Mouse (Mus musculus) thymus, adult 18-20 months (tissue): ENCODE results near the gene Olfr1306.

Experiments
- DNase-seq, 2 experiments: peaks; one replicate each; pipeline ENCODE4 v3.0.0; 2022; ENCODE audit warnings: mixed read lengths in 2 of 2

Olfr1306 gene

DNA sequence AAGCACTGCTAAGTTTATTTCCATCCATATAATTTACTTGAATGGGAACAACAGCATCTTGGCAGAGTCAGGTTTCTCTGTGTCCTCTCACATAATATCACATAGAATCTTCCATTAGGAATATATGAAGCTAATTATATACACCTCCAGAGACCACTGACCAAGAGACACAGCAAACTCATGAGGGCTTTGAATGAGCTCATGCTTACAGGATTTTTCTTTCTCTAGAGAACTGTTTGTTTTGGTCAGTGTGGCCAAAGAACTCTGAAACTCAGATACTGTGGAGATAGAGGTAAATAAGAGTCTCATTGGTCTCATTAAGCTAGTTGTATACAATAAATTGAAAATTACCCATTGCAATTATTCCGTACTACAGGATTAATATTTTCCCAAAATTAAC lies at the start of gene Olfr1306:
Olfr1306 (minus strand) TSS at position 101 of the 400 bp plus-strand sequence.
- no peak for DNase-seq

DNA sequence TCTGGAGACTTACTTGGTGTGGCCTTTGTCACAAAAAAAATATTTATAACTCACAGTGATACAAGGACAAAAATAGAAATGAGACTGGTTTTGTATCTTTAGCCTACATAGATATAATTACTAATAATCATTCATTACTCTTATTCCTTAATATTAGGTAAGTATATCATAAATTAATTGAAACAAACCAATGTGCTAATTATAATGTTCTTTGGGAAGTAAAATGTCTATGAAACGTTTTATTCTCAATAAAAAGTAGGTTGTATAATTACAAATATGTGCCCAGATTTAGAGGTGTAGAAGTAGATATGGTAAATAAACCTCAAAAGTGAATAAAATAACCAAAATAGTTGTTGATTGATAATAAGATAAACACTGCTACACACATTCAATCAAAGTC lies 48.8 kb upstream of the Olfr1306 start, which contains the start of gene Olfr1308:
Olfr1308 (minus strand) TSS at position 101 of the 400 bp plus-strand sequence.
- DNase-seq, result no peak

DNA sequence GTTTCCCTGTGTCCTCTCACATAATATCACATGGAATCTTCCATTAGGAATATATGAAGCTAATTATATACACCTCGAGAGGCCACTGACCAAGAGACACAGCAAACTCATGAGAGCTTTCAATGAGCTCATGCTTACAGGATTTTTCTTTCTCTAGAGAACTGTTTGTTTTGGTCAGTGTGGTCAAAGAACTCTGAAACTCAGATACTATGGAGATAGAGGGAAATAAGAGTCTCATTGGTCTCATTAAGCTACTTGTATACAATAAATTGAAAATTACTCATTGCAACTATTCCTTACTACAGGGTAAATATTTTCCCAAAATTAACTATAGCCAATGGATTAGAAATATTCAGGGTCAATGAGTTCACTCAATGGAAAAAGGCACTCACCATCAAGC lies 33.3 kb upstream of the Olfr1306 start, which contains the start of gene Olfr1307:
Olfr1307 (minus strand) TSS at position 101 of the 400 bp plus-strand sequence.
- DNase-seq, result no peak

DNA sequence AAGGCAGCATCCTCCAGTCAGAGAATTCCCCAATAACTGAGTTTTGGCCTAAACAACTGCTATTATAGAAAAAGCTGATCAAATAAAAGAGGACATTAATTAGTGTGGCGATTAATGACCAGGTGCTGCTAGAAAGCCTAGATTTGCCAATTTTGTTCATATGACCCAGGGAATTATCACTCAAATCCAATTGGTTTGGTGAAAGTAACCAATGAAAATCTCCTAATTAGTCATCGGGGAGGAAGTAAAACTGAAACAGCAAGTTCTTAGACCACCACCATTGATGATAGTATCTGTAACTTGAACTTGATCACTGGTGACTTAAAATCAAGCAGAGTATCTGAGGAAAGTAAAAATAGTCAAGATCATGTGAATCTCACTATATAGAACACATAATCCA lies 39.0 kb downstream of the Olfr1306 start, which contains the start of gene Olfr1305:
Olfr1305 (minus strand) TSS at position 101 of the 400 bp plus-strand sequence.
- DNase-seq, result no peak
